Mouse (Mus musculus): ENCODE measurements around the gene Hoxd12. TPM values are rescaled to one million over a fixed set of nuclear protein-coding genes. Genes with fewer than 3 reads are reported as not detected.

Hoxd12 gene
- total RNA-seq, 4 experiments from 2014 or later: not detected

GRCm38 (mm10) chr2:74663291-74663925 is 11.4 kb upstream of the Hoxd12 start:
- DNase-seq (ENCODE audit: low spot score in 2 of 2): no peak

GRCm38 (mm10) chr2:74666411-74666810 is 8.4 kb upstream of the Hoxd12 start:
- DNase-seq (ENCODE audit: low spot score in 2 of 2): no peak

DNA sequence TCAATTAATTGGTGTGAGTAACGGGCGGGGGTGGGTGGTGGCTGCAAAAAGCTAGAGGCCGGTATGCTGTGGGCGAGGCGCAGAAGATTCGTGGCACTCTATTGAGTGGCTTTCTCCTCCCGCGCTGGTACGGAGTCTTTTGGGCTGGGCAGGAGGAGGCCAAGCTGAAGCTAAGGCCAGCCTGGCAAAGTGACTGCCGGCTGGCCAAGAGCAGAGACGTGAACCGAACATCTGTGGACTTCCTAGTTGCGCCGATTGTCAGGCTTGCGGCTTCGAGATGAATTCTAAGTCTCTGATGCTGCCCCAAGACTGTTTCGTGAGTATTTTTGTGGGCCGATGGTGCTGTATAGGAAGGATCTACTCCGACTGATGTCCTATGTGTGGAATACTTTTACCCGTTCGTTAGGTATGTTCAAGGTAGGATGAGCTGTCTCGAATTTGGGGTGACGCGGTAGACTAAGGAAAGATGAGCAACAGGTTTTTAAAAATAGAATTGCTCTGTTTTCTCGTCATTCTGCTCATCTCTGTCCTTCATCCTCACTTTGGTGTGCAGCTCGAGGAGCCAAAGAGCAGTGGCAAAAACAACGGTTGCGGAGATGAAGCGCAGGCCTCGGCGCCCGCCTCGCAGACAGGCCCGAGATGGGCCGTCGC is 7.5 kb upstream of the Hoxd12 start:
- DNase-seq (ENCODE audit: low spot score in 2 of 2): no peak

- DNase-seq (ENCODE audit: low spot score in 2 of 2): no peak
Measured at GRCm38 (mm10) chr2:74667842-74668357, 6.9 kb upstream of the Hoxd12 start, which contains the start of gene Hoxd13. Gene Hoxd13 (plus strand): TSS chr2:74668310.

DNA sequence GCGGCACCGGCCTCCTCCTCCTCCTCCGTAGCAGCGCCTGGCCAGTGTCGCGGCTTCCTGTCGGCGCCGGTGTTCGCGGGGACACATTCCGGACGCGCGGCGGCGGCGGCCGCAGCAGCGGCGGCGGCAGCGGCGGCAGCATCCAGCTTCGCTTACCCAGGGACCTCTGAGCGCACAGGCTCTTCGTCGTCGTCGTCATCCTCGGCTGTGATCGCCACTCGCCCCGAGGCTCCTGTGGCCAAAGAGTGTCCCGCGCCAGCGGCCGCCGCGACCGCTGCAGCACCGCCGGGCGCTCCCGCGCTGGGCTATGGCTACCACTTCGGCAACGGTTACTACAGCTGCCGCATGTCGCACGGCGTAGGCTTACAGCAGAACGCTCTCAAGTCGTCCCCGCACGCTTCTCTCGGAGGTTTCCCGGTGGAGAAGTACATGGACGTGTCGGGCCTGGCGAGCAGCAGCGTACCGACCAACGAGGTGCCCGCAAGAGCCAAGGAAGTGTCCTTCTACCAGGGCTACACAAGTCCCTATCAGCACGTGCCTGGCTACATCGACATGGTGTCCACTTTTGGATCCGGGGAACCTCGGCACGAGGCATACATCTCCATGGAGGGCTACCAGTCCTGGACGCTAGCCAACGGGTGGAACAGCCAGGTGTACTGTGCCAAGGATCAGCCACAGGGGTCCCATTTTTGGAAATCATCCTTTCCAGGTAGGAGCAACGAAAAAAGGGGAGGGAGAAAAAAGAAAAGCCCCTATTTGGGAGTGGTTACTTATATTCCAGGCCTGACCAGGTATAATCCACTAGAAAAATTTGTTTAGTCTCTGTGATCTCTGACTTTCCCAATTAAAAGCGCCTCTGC is 6.2 kb upstream of the Hoxd12 start:
- no peak for DNase-seq (ENCODE audit: low spot score in 2 of 2)

GRCm38 (mm10) chr2:74669230-74669578 is 5.6 kb upstream of the Hoxd12 start:
- DNase-seq (ENCODE audit: low spot score in 2 of 2): no peak

DNA sequence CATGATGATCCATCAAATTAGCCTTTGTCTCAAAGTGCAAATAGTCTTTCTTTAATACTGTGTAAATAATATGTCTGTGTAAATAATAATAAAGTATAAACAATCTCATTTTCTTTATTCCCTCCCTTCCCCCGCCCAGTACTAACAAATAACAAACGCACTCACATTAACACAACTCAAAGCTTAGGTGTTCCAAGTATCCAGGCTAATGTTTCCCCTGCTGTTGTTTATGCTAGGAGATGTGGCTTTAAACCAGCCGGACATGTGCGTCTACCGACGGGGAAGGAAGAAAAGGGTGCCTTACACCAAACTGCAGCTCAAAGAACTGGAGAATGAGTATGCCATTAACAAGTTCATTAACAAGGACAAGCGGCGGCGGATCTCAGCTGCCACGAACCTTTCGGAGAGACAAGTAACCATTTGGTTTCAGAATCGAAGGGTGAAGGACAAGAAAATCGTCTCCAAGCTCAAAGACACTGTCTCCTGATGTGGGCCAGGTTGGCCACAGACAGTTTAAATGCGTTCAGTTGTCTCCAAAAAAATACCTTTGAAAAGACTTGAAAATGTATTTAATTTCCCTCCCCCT is 5.1 kb upstream of the Hoxd12 start:
- no peak for DNase-seq (ENCODE audit: low spot score in 2 of 2)

GRCm38 (mm10) chr2:74670632-74671188 is 4.1 kb upstream of the Hoxd12 start:
- no peak for DNase-seq (ENCODE audit: low spot score in 2 of 2)

DNA sequence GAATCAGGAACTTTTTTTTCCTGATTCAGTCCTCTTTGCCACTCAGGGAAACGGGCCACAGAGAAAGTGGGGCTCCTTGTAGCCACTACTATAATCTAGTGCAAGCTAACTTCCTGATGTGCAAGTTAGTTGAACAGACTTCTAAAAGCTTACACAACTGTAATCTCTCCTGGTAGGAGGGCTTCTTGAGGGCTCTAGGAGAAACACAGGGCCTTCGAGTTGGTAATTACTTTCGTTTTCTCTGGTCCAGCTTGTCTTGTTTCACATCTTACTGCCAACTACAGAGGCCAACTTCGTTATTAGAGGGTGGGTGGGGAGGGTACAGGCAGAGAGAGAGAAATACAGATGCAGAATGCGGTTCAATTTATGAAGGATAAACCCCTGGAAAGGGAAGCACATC is 3.0 kb upstream of the Hoxd12 start:
- no peak for DNase-seq (ENCODE audit: low spot score in 2 of 2)

GRCm38 (mm10) chr2:74672481-74673362 is 2.1 kb upstream of the Hoxd12 start:
- no peak for DNase-seq (ENCODE audit: low spot score in 2 of 2)

DNA sequence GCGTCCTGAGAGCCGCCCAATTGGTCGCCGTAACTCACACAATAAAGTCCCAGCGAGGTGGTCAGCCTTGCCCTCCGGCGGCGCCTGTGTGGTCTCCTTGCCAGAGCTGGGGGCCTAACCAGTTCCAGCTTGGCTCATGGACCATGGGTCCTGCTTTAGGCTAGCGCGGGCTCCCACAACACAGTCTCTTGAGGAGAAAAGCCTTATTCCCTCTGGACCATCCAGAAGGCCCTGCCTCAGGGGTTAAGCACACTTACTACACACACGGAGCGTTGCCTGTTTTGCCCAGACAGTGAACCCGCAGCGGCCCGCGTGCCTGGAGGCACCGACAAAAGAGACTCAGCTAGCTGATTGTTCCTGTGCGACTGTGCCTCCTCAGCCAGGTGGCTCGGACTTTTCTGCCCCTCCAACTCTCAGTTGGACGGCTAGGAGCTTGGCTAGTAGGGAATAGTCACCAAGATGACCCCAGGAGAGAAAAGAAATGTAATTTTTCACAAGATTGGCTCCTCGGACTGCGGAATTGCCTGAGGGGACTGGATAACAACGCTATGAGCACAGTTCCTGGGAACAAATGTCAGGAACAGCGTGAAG is 883 bp upstream of the Hoxd12 start:
- no peak for DNase-seq (ENCODE audit: low spot score in 2 of 2)

DNA sequence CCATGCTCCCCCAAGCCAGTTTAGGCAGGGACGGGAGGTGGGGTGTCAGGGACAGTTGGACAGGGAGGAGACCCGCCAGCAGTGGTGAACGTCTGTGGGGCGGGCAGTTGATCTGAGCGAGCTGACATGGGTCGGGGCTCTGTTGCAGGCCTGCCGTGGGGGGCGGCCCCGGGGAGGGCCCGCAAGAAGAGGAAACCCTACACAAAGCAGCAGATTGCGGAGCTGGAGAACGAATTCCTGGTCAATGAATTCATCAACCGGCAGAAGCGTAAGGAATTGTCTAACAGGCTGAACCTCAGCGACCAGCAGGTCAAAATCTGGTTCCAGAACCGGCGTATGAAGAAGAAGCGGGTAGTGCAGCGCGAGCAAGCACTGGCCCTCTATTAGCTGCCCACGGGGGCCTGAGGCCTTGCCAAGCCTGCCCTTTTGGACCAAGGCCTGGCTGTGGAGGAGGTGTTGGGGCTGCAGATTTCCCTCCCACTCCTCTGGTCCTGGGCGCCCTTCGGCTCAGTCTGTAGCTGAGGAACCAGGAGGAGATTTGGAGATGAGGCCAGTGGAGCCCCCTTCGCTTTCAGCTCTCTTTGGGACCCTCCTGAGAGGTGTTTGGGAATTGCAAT is 961 bp downstream of the Hoxd12 start:
- no peak for DNase-seq (ENCODE audit: low spot score in 2 of 2)

- no peak for DNase-seq (ENCODE audit: low spot score in 2 of 2)
Measured at GRCm38 (mm10) chr2:74676376-74677052, 1.7 kb downstream of the Hoxd12 start.

GRCm38 (mm10) chr2:74677106-74677505 is 2.3 kb downstream of the Hoxd12 start:
- DNase-seq (ENCODE audit: low spot score in 2 of 2): no peak

DNA sequence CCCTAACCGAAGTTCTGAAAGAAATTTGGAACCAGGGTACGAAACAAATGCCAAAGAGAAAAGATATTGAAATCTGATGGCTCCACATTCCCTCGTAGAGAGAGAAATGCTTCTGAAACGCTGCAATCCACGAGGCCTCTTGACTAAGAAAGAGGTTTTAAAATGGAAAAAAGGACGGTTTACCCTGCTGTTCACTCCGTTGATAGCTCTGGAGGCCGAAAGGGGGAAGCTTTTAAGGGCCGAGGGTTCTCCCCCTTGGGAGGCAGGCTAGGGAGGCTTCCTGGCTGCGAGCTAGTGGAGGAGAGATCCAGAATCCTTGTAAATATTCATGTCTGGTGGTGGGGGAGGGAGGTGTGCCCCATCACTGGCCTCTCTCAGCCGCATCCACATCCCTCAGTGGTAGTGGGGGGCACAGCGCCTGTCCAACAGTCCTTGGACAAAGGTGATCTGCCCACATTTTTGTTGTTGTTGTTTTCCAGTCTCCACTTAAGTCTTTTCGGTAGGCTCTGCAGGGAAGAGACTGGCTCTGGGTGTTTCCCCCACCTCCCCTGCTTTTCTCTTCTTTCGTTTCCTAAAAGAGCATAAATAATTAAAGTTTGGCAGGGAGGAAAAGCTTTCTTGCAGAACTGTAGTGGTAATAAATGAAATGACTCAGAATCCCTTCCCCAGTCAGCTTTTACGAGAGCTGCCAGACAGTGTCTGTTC is 4.2 kb downstream of the Hoxd12 start, which contains the start of gene Hoxd11:
Hoxd11 (plus strand) TSS at position 667 of the 705 bp plus-strand sequence.
- DNase-seq (ENCODE audit: low spot score in 2 of 2): no peak

GRCm38 (mm10) chr2:74679596-74679971 is 4.8 kb downstream of the Hoxd12 start:
- no peak for DNase-seq (ENCODE audit: low spot score in 2 of 2)

- DNase-seq (ENCODE audit: low spot score in 2 of 2): no peak
Measured at GRCm38 (mm10) chr2:74679980-74680379, 5.2 kb downstream of the Hoxd12 start.
